Mouse (Mus musculus) heart, embryonic 14.5 days (tissue): ENCODE data around the gene Skil. TPM values are rescaled to one million over a fixed set of nuclear protein-coding genes. Genes with fewer than 3 reads are reported as not detected.

Source experiments
- ATAC-seq: fragments of 200-750 bp; cut with Nextera tagmentation; 2 replicates; pipeline ENCODE4 v1.8.0; 2017; ENCODE audit warnings: low read depth, moderate TSS enrichment; ENCODE audit not compliant: insufficient number of reproducible peaks, insufficient read depth, low FRiP score
- H3K27ac ChIP-seq, 2 experiments: fragments of 200-500 bp in 1 of 2; fragments of 300-500 bp in 1 of 2; sonication (generic) in 1 of 2; replicated peaks in 1 of 2; 2 replicates each; pipeline ENCODE4 v1.5.1; 2012 to 2014; ENCODE audit warnings: low read depth in 2 of 2, low read length in 2 of 2, control low read depth in 1 of 2, mild to moderate bottlenecking in 1 of 2, mixed read lengths in 1 of 2; ENCODE audit not compliant: control insufficient read depth in 1 of 2, insufficient read depth in 1 of 2
- H3K27me3 ChIP-seq: fragments of 300-500 bp; sonication (generic); 2 replicates; pipeline ENCODE4 v1.6.1; 2014; ENCODE audit warnings: mild to moderate bottlenecking, low read length, control low read depth; ENCODE audit not compliant: control insufficient read depth, insufficient read depth
- H3K36me3 ChIP-seq: fragments of 300-500 bp; sonication (generic); 2 replicates; pipeline ENCODE4 v1.6.1; 2014; ENCODE audit warnings: mild to moderate bottlenecking, control low read depth, low read length, mixed read lengths; ENCODE audit not compliant: control insufficient read depth, insufficient read depth
- H3K4me1 ChIP-seq, 2 experiments: fragments of 200-500 bp in 1 of 2; fragments of 300-500 bp in 1 of 2; sonication (generic) in 1 of 2; 2 replicates each; pipeline ENCODE4 v1.6.1; 2012 to 2014; ENCODE audit warnings: low read length in 2 of 2, control low read depth in 1 of 2, mixed read lengths in 1 of 2; ENCODE audit not compliant: control insufficient read depth in 2 of 2, insufficient read depth in 2 of 2
- H3K4me2 ChIP-seq: fragments of 300-500 bp; sonication (generic); 2 replicates; pipeline ENCODE4 v1.6.1; 2014; ENCODE audit warnings: mild to moderate bottlenecking, low read length
- H3K4me3 ChIP-seq, 2 experiments: fragments of 200-500 bp in 1 of 2; fragments of 300-500 bp in 1 of 2; sonication (generic) in 1 of 2; 2 replicates each; pipeline ENCODE4 v1.5.1; 2012 to 2014; ENCODE audit warnings: low read length in 2 of 2, mild to moderate bottlenecking in 2 of 2, control low read depth in 1 of 2, low read depth in 1 of 2, moderate library complexity in 1 of 2; ENCODE audit not compliant: control insufficient read depth in 1 of 2, insufficient read depth in 1 of 2
- H3K9ac ChIP-seq: fragments of 300-500 bp; sonication (generic); 2 replicates; pipeline ENCODE4 v1.6.1; 2014; ENCODE audit warnings: mild to moderate bottlenecking, low read length
- H3K9me3 ChIP-seq: fragments of 300-500 bp; sonication (generic); 2 replicates; pipeline ENCODE4 v1.6.1; 2016; ENCODE audit warnings: low read length, control low read depth; ENCODE audit not compliant: control insufficient read depth
- WGBS: fragments of 180-500 bp; shearing (Covaris S2); extraction: QIAGEN DNeasy Blood & Tissue Kit; methylation state at CpG from one replicate; pipeline ENCODE4 v1.1.7; 2014; 5-methylcytosine and 5-hydroxymethylcytosine counted together
- polyA plus RNA-seq: library from polyadenylated mRNA; unstranded; fragments of >200 nt; fragmentation: Nextera tagmentation; extraction: Ambion mirVana; gene quantifications from 2 replicates; pipeline ENCODE4 v1.2.1, GENCODE M21; 2014

Gene Skil
- 16.7 and 19.0 TPM in 2 replicates for polyA plus RNA-seq

GRCm38 (mm10) chr3:31094531-31095178 lies at the start of gene Skil:
Skil (plus strand) TSS chr3:31095058.
- peak; percentile 95 for ATAC-seq
- H3K4me3 ChIP-seq = peak within 1 kb of the TSS; percentile 93 to 95
- no peaks in the 10 kb centered on the region for H3K9me3 ChIP-seq
- under 1% methylated on average over 69 of the region's 109 CpGs for WGBS
- H3K36me3 ChIP-seq = peaks cover 16% of the 10 kb centered on the region
- H3K4me2 ChIP-seq = peak within 1 kb of the TSS; percentile 73
- H3K27ac ChIP-seq = peak within 1 kb of the TSS; percentile 99 to 100
- H3K4me1 ChIP-seq = peaks cover 6 to 23% of the 10 kb centered on the region in 2 experiments
- peak within 1 kb of the TSS; percentile 95 for H3K9ac ChIP-seq
- no peaks in the 10 kb centered on the region for H3K27me3 ChIP-seq

GRCm38 (mm10) chr3:31047263-31047662 lies 47.6 kb upstream of the Skil start:
- Histone ChIP-seq H3K4me1 (no peaks in the 10 kb centered on the region), H3K4me3 (no peak overlapping the region), H3K9ac (no peak overlapping the region), H3K27ac (no peak overlapping the region), H3K36me3 (peaks cover 72% of the 10 kb centered on the region), H3K4me2 (no peak overlapping the region), H3K27me3 (no peaks in the 10 kb centered on the region), H3K9me3 (no peaks in the 10 kb centered on the region)
- WGBS = 75% methylated on average over 3 of the region's 3 CpGs
- no peak for ATAC-seq

- no peaks in the 10 kb centered on the region for H3K27me3 ChIP-seq
- 92% methylated on average over 5 of the region's 5 CpGs for WGBS
- H3K36me3 ChIP-seq = peaks cover 62% of the 10 kb centered on the region
- H3K4me3 ChIP-seq = no peak overlapping the region
- no peak overlapping the region for H3K27ac ChIP-seq
- no peaks in the 10 kb centered on the region for H3K4me1 ChIP-seq
- no peaks in the 10 kb centered on the region for H3K9me3 ChIP-seq
- H3K4me2 ChIP-seq = no peak overlapping the region
- H3K9ac ChIP-seq = no peak overlapping the region
- ATAC-seq = no peak
These were observed 45.8 kb upstream of the Skil start for GRCm38 (mm10) chr3:31049087-31049486.

GRCm38 (mm10) chr3:31050375-31050774 lies 44.5 kb upstream of the Skil start:
- no peak overlapping the region for H3K27ac ChIP-seq
- no peaks in the 10 kb centered on the region for H3K9me3 ChIP-seq
- no peaks in the 10 kb centered on the region for H3K27me3 ChIP-seq
- no peak for ATAC-seq
- peaks cover 52% of the 10 kb centered on the region for H3K36me3 ChIP-seq
- H3K4me2 ChIP-seq = no peak overlapping the region
- 63% methylated on average over 7 of the region's 7 CpGs for WGBS
- no peak overlapping the region for H3K4me3 ChIP-seq
- H3K9ac ChIP-seq = no peak overlapping the region
- H3K4me1 ChIP-seq = 0 out of 4 replicates have a peak, but pooled peaks cover 0 to 4% of the 10 kb centered on the region in 2 experiments

- WGBS = 75% methylated on average over 9 of the region's 9 CpGs
- no peak for ATAC-seq
- Histone ChIP-seq H3K27ac (no peak overlapping the region), H3K27me3 (no peaks in the 10 kb centered on the region), H3K4me1 (0 out of 4 replicates have a peak, but pooled peaks cover 2 to 8% of the 10 kb centered on the region in 2 experiments), H3K36me3 (peaks cover 50% of the 10 kb centered on the region), H3K4me2 (no peak overlapping the region), H3K4me3 (no peak overlapping the region), H3K9ac (no peak overlapping the region), H3K9me3 (no peaks in the 10 kb centered on the region)
These were observed 43.1 kb upstream of the Skil start for GRCm38 (mm10) chr3:31051730-31052129.

- ATAC-seq = no peak
- 91% methylated on average over 9 of the region's 9 CpGs for WGBS
- Histone ChIP-seq H3K27ac (no peak overlapping the region), H3K27me3 (no peaks in the 10 kb centered on the region), H3K4me1 (0 out of 4 replicates have a peak, but pooled peaks cover 2 to 8% of the 10 kb centered on the region in 2 experiments), H3K4me3 (no peak overlapping the region), H3K4me2 (no peak overlapping the region), H3K36me3 (peaks cover 37% of the 10 kb centered on the region), H3K9me3 (no peaks in the 10 kb centered on the region), H3K9ac (no peak overlapping the region)
These were observed 41.7 kb upstream of the Skil start for GRCm38 (mm10) chr3:31053191-31053590.

GRCm38 (mm10) chr3:31054888-31055287 lies 40.0 kb upstream of the Skil start:
- H3K27me3 ChIP-seq = no peaks in the 10 kb centered on the region
- WGBS = 43% methylated on average over 8 of the region's 8 CpGs
- 0 out of 4 replicates have a peak, but pooled peaks cover 2 to 8% of the 10 kb centered on the region in 2 experiments for H3K4me1 ChIP-seq
- H3K36me3 ChIP-seq = peaks cover 20% of the 10 kb centered on the region
- H3K9me3 ChIP-seq = no peaks in the 10 kb centered on the region
- no peak overlapping the region for H3K9ac ChIP-seq
- H3K27ac ChIP-seq = peak overlapping the region; percentile 20 to 69
- no peak overlapping the region for H3K4me2 ChIP-seq
- no peak for ATAC-seq
- H3K4me3 ChIP-seq = no peak overlapping the region
